Mouse (Mus musculus): ENCODE measurements around the gene Filip1. TPM values are rescaled to one million over a fixed set of nuclear protein-coding genes. Genes with fewer than 3 reads are reported as not detected.
A peak's percentile ranks its signal among the peaks of the same experiment; 100 is the strongest.

Filip1 gene
- total and polyA plus RNA-seq, 2 experiments from 2014 or later = 3.1 to 3.6 TPM

- no peaks in the 10 kb centered on the region for H3K36me3 ChIP-seq (ENCODE audit: insufficient read depth, low read length)
- no peak overlapping the region for H3K9ac ChIP-seq (replicated peaks; ENCODE audit: low read length, poor library complexity, severe bottlenecking)
- TF ChIP-seq CTCF (IDR thresholded peaks at IDR 0.05) = no peak
- no peak overlapping the region for H3K27ac ChIP-seq (ENCODE audit: low read depth, low read length)
- no peaks in the 10 kb centered on the region for H3K27me3 ChIP-seq (ENCODE audit: insufficient read depth, low read length)
- DNase-seq (ENCODE audit: low spot score) (no peak), ATAC-seq (ENCODE audit: low FRiP score) (peak; percentile 23; the same call in 1 of the 2 replicates)
- no peak overlapping the region for H3K4me3 ChIP-seq (ENCODE audit: low read depth, low read length)
- H3K9me3 ChIP-seq (ENCODE audit: low read length) = no peaks in the 10 kb centered on the region
- no peaks in the 10 kb centered on the region for H3K4me1 ChIP-seq (ENCODE audit: insufficient read depth, low read length)
- 64% methylated on average over 1 of the region's 1 CpGs for WGBS
- H3K4me2 ChIP-seq (ENCODE audit: low read depth, low read length, poor library complexity, severe bottlenecking) = no peak overlapping the region
These were observed 181.4 kb downstream of the Filip1 start for GRCm38 (mm10) chr9:79831294-79831693.

- Histone ChIP-seq H3K4me3 (ENCODE audit: low read depth, low read length) (no peak overlapping the region), H3K36me3 (ENCODE audit: insufficient read depth, low read length) (no peaks in the 10 kb centered on the region), H3K4me2 (ENCODE audit: low read depth, low read length, poor library complexity, severe bottlenecking) (peak overlapping the region; percentile 39; the same call in 1 of the 2 replicates), H3K27ac (ENCODE audit: low read depth, low read length) (no peak overlapping the region), H3K27me3 (ENCODE audit: insufficient read depth, low read length) (no peaks in the 10 kb centered on the region), H3K4me1 (ENCODE audit: insufficient read depth, low read length) (no peaks in the 10 kb centered on the region), H3K9me3 (ENCODE audit: low read length) (no peaks in the 10 kb centered on the region), H3K9ac (replicated peaks; ENCODE audit: low read length, poor library complexity, severe bottlenecking) (no peak overlapping the region)
- no peak for TF ChIP-seq CTCF (IDR thresholded peaks at IDR 0.05)
- DNase-seq (ENCODE audit: low spot score) (no peak), ATAC-seq (ENCODE audit: low FRiP score) (peak; percentile 80)
- 17% methylated on average over 4 of the region's 4 CpGs for WGBS
These were observed 181.8 kb downstream of the Filip1 start for GRCm38 (mm10) chr9:79830874-79831273.

- no peak for TF ChIP-seq CTCF (IDR thresholded peaks at IDR 0.05)
- ATAC-seq (ENCODE audit: low FRiP score) (no peak), DNase-seq (ENCODE audit: low spot score) (no peak)
- 11% methylated on average over 23 of the region's 23 CpGs for WGBS
- Histone ChIP-seq H3K27me3 (ENCODE audit: insufficient read depth, low read length) (no peaks in the 10 kb centered on the region), H3K9me3 (ENCODE audit: low read length) (no peaks in the 10 kb centered on the region), H3K4me2 (ENCODE audit: low read depth, low read length, poor library complexity, severe bottlenecking) (peak overlapping the region; percentile 39), H3K27ac (ENCODE audit: low read depth, low read length) (no peak overlapping the region), H3K36me3 (ENCODE audit: insufficient read depth, low read length) (no peaks in the 10 kb centered on the region), H3K9ac (replicated peaks; ENCODE audit: low read length, poor library complexity, severe bottlenecking) (peak overlapping the region; percentile 24; the same call in 1 of the 2 replicates), H3K4me1 (ENCODE audit: insufficient read depth, low read length) (no peaks in the 10 kb centered on the region), H3K4me3 (ENCODE audit: low read depth, low read length) (peak overlapping the region; percentile 21)
These were observed 182.5 kb downstream of the Filip1 start for GRCm38 (mm10) chr9:79829842-79830800.

GRCm38 (mm10) chr9:79827072-79827471 lies 185.6 kb downstream of the Filip1 start:
- Histone ChIP-seq H3K9me3 (ENCODE audit: low read length) (no peaks in the 10 kb centered on the region), H3K27ac (ENCODE audit: low read depth, low read length) (no peak overlapping the region), H3K27me3 (ENCODE audit: insufficient read depth, low read length) (no peaks in the 10 kb centered on the region), H3K4me3 (ENCODE audit: low read depth, low read length) (no peak overlapping the region), H3K9ac (replicated peaks; ENCODE audit: low read length, poor library complexity, severe bottlenecking) (no peak overlapping the region), H3K4me1 (ENCODE audit: insufficient read depth, low read length) (no peaks in the 10 kb centered on the region), H3K4me2 (ENCODE audit: low read depth, low read length, poor library complexity, severe bottlenecking) (no peak overlapping the region), H3K36me3 (ENCODE audit: insufficient read depth, low read length) (no peaks in the 10 kb centered on the region)
- no peak for ATAC-seq (ENCODE audit: low FRiP score)
- DNase-seq (ENCODE audit: low spot score) = no peak
- TF ChIP-seq CTCF (IDR thresholded peaks at IDR 0.05) = no peak
- 42% methylated on average over 2 of the region's 2 CpGs for WGBS

- H3K27me3 ChIP-seq (ENCODE audit: insufficient read depth, low read length) = no peaks in the 10 kb centered on the region
- no peaks in the 10 kb centered on the region for H3K9me3 ChIP-seq (ENCODE audit: low read length)
- no peak overlapping the region for H3K4me2 ChIP-seq (ENCODE audit: low read depth, low read length, poor library complexity, severe bottlenecking)
- ATAC-seq (ENCODE audit: low FRiP score) (no peak), DNase-seq (ENCODE audit: low spot score) (no peak)
- no peaks in the 10 kb centered on the region for H3K36me3 ChIP-seq (ENCODE audit: insufficient read depth, low read length)
- no peak overlapping the region for H3K27ac ChIP-seq (ENCODE audit: low read depth, low read length)
- H3K4me1 ChIP-seq (ENCODE audit: insufficient read depth, low read length) = no peaks in the 10 kb centered on the region
- H3K4me3 ChIP-seq (ENCODE audit: low read depth, low read length) = no peak overlapping the region
- no peak overlapping the region for H3K9ac ChIP-seq (replicated peaks; ENCODE audit: low read length, poor library complexity, severe bottlenecking)
- WGBS = 17% methylated on average over 7 of the region's 7 CpGs
- TF ChIP-seq CTCF (IDR thresholded peaks at IDR 0.05) = no peak
These were observed 187.1 kb downstream of the Filip1 start for GRCm38 (mm10) chr9:79825526-79825925.

GRCm38 (mm10) chr9:79823856-79824255 lies 188.8 kb downstream of the Filip1 start:
- H3K9ac ChIP-seq (replicated peaks; ENCODE audit: low read length, poor library complexity, severe bottlenecking) = no peak overlapping the region
- H3K9me3 ChIP-seq (ENCODE audit: low read length) = no peaks in the 10 kb centered on the region
- no peaks in the 10 kb centered on the region for H3K36me3 ChIP-seq (ENCODE audit: insufficient read depth, low read length)
- WGBS = 36% methylated on average over 2 of the region's 2 CpGs
- DNase-seq (ENCODE audit: low spot score) (no peak), ATAC-seq (ENCODE audit: low FRiP score) (no peak)
- no peak overlapping the region for H3K4me2 ChIP-seq (ENCODE audit: low read depth, low read length, poor library complexity, severe bottlenecking)
- H3K4me3 ChIP-seq (ENCODE audit: low read depth, low read length) = no peak overlapping the region
- no peaks in the 10 kb centered on the region for H3K4me1 ChIP-seq (ENCODE audit: insufficient read depth, low read length)
- no peak overlapping the region for H3K27ac ChIP-seq (ENCODE audit: low read depth, low read length)
- no peak for TF ChIP-seq CTCF (IDR thresholded peaks at IDR 0.05)
- no peaks in the 10 kb centered on the region for H3K27me3 ChIP-seq (ENCODE audit: insufficient read depth, low read length)

Data from midbrain, postnatal 0 days (tissue).